Mouse (Mus musculus) kidney, embryonic 15.5 days (tissue): ENCODE measurements around the gene Gcnt2. TPM values are rescaled to one million over a fixed set of nuclear protein-coding genes. Genes with fewer than 3 reads are reported as not detected.

Experiments
- ATAC-seq: fragments of 200-750 bp; cut with Nextera tagmentation; replicated peaks from 2 replicates; pipeline ENCODE4 v1.8.0; 2017; ENCODE audit warnings: moderate TSS enrichment; ENCODE audit not compliant: low FRiP score
- H3K27ac ChIP-seq: fragments of 300-500 bp; sonication (generic); 2 replicates; pipeline ENCODE4 v1.5.1; 2015; ENCODE audit warnings: mild to moderate bottlenecking, inconsistent platforms
- H3K27me3 ChIP-seq: fragments of 300-500 bp; sonication (generic); 2 replicates; pipeline ENCODE4 v1.6.1; 2015; ENCODE audit warnings: inconsistent platforms
- H3K36me3 ChIP-seq: fragments of 300-500 bp; sonication (generic); 2 replicates; pipeline ENCODE4 v1.6.1; 2015; ENCODE audit warnings: inconsistent platforms
- H3K4me1 ChIP-seq: fragments of 300-500 bp; sonication (generic); 2 replicates; pipeline ENCODE4 v1.6.1; 2015; ENCODE audit warnings: inconsistent platforms
- H3K4me2 ChIP-seq: fragments of 300-500 bp; sonication (generic); 2 replicates; pipeline ENCODE4 v1.6.1; 2015; ENCODE audit warnings: moderate library complexity, mild to moderate bottlenecking, inconsistent platforms
- H3K4me3 ChIP-seq: fragments of 300-500 bp; sonication (generic); replicated peaks from 2 replicates; pipeline ENCODE4 v1.5.1; 2015; ENCODE audit warnings: mild to moderate bottlenecking, inconsistent platforms
- H3K9ac ChIP-seq: fragments of 300-500 bp; sonication (generic); 2 replicates; pipeline ENCODE4 v1.6.1; 2015; ENCODE audit warnings: mild to moderate bottlenecking, inconsistent platforms
- H3K9me3 ChIP-seq: fragments of 300-500 bp; sonication (generic); replicated peaks from 2 replicates; pipeline ENCODE4 v1.6.1; 2016; ENCODE audit warnings: inconsistent platforms
- WGBS: fragments of 180-500 bp; shearing (Covaris S2); methylation state at CpG from one replicate; pipeline ENCODE4 v1.1.7; 2015; ENCODE audit warnings: mixed read lengths; 5-methylcytosine and 5-hydroxymethylcytosine counted together
- polyA plus RNA-seq: library from polyadenylated mRNA; unstranded; fragments of >200 nt; fragmentation: Nextera tagmentation; extraction: Ambion mirVana; gene quantifications from 2 replicates; pipeline ENCODE4 v1.2.1, GENCODE M21; 2015

Gene Gcnt2
- polyA plus RNA-seq, 1 experiment from 2014 or later: 5.8 TPM

GRCm38 (mm10) chr13:40955773-40956172, 96.2 kb downstream of the Gcnt2 start:
- Histone ChIP-seq H3K9ac (no peak overlapping the region), H3K36me3 (peaks cover 8% of the 10 kb centered on the region; the same call in 1 of the 2 replicates), H3K9me3 (no peaks in the 10 kb centered on the region), H3K4me2 (no peak overlapping the region), H3K27me3 (no peaks in the 10 kb centered on the region), H3K4me1 (no peaks in the 10 kb centered on the region), H3K4me3 (no peak overlapping the region), H3K27ac (no peak overlapping the region)
- WGBS: 84% methylated on average over 7 of the region's 7 CpGs
- ATAC-seq: no peak

- Histone ChIP-seq H3K4me1 (no peaks in the 10 kb centered on the region), H3K4me2 (no peak overlapping the region), H3K9ac (no peak overlapping the region), H3K27ac (no peak overlapping the region), H3K27me3 (no peaks in the 10 kb centered on the region), H3K36me3 (no peaks in the 10 kb centered on the region), H3K9me3 (no peaks in the 10 kb centered on the region), H3K4me3 (no peak overlapping the region)
- 93% methylated on average over 10 of the region's 10 CpGs for WGBS
- no peak for ATAC-seq
Observed at GRCm38 (mm10) chr13:40967609-40968008, 108.1 kb downstream of the Gcnt2 start.

- ATAC-seq: no peak
- Histone ChIP-seq H3K27ac (no peak overlapping the region), H3K4me3 (no peak overlapping the region), H3K4me1 (no peaks in the 10 kb centered on the region), H3K9ac (no peak overlapping the region), H3K27me3 (no peaks in the 10 kb centered on the region), H3K9me3 (no peaks in the 10 kb centered on the region), H3K36me3 (no peaks in the 10 kb centered on the region), H3K4me2 (no peak overlapping the region)
- 60% methylated on average over 5 of the region's 5 CpGs for WGBS
Observed at GRCm38 (mm10) chr13:40968564-40968963, 109.0 kb downstream of the Gcnt2 start.

- no peaks in the 10 kb centered on the region for H3K27me3 ChIP-seq
- WGBS: 91% methylated on average over 4 of the region's 4 CpGs
Observed at GRCm38 (mm10) chr13:40969761-40970390, 110.3 kb downstream of the Gcnt2 start.

GRCm38 (mm10) chr13:40971261-40971660, 111.7 kb downstream of the Gcnt2 start:
- Histone ChIP-seq H3K27me3 (no peaks in the 10 kb centered on the region), H3K4me1 (no peaks in the 10 kb centered on the region), H3K36me3 (no peaks in the 10 kb centered on the region), H3K4me2 (no peak overlapping the region), H3K4me3 (no peak overlapping the region), H3K27ac (no peak overlapping the region), H3K9ac (no peak overlapping the region), H3K9me3 (no peaks in the 10 kb centered on the region)
- ATAC-seq: no peak
- 83% methylated on average over 5 of the region's 5 CpGs for WGBS

More at GRCm38 (mm10) chr13:40969761-40970390, 110.3 kb downstream of the Gcnt2 start:
- no peaks in the 10 kb centered on the region for H3K9me3 ChIP-seq
- H3K4me2 ChIP-seq: no peak overlapping the region
- ATAC-seq: no peak
- no peak overlapping the region for H3K9ac ChIP-seq
- H3K27ac ChIP-seq: no peak overlapping the region
- H3K4me3 ChIP-seq: no peak overlapping the region
- no peaks in the 10 kb centered on the region for H3K36me3 ChIP-seq
- no peaks in the 10 kb centered on the region for H3K4me1 ChIP-seq

- H3K9me3 ChIP-seq: no peaks in the 10 kb centered on the region
- H3K27ac ChIP-seq: no peak overlapping the region
- ATAC-seq: no peak
- H3K4me2 ChIP-seq: no peak overlapping the region
- H3K9ac ChIP-seq: no peak overlapping the region
- H3K36me3 ChIP-seq: no peaks in the 10 kb centered on the region
- H3K4me3 ChIP-seq: no peak overlapping the region
- WGBS: 79% methylated on average over 2 of the region's 2 CpGs
- H3K4me1 ChIP-seq: no peaks in the 10 kb centered on the region
- H3K27me3 ChIP-seq: no peaks in the 10 kb centered on the region
Observed at GRCm38 (mm10) chr13:40971831-40972230, 112.3 kb downstream of the Gcnt2 start.

GRCm38 (mm10) chr13:40972976-40973375, 113.4 kb downstream of the Gcnt2 start:
- ATAC-seq: no peak
- H3K4me2 ChIP-seq: no peak overlapping the region
- 86% methylated on average over 5 of the region's 5 CpGs for WGBS

GRCm38 (mm10) chr13:40977609-40978008, 118.1 kb downstream of the Gcnt2 start:
- no peak for ATAC-seq
- Histone ChIP-seq H3K36me3 (no peaks in the 10 kb centered on the region), H3K4me1 (no peaks in the 10 kb centered on the region), H3K9me3 (no peaks in the 10 kb centered on the region), H3K27ac (no peak overlapping the region), H3K4me3 (no peak overlapping the region), H3K4me2 (no peak overlapping the region), H3K9ac (no peak overlapping the region), H3K27me3 (no peaks in the 10 kb centered on the region)
- WGBS: 19% methylated on average over 7 of the region's 7 CpGs

More at GRCm38 (mm10) chr13:40972976-40973375, 113.4 kb downstream of the Gcnt2 start:
- no peak overlapping the region for H3K4me3 ChIP-seq
- H3K36me3 ChIP-seq: no peaks in the 10 kb centered on the region
- no peak overlapping the region for H3K9ac ChIP-seq
- no peak overlapping the region for H3K27ac ChIP-seq
- H3K27me3 ChIP-seq: no peaks in the 10 kb centered on the region
- H3K4me1 ChIP-seq: no peaks in the 10 kb centered on the region
- H3K9me3 ChIP-seq: no peaks in the 10 kb centered on the region

GRCm38 (mm10) chr13:40978652-40979051, 119.1 kb downstream of the Gcnt2 start:
- 76% methylated on average over 4 of the region's 4 CpGs for WGBS
- H3K4me1 ChIP-seq: no peaks in the 10 kb centered on the region
- no peak overlapping the region for H3K4me3 ChIP-seq
- no peaks in the 10 kb centered on the region for H3K27me3 ChIP-seq
- no peaks in the 10 kb centered on the region for H3K36me3 ChIP-seq
- H3K9ac ChIP-seq: no peak overlapping the region
- no peak for ATAC-seq
- peak overlapping the region; percentile 10; the same call in 1 of the 2 replicates for H3K27ac ChIP-seq
- no peaks in the 10 kb centered on the region for H3K9me3 ChIP-seq
- H3K4me2 ChIP-seq: no peak overlapping the region

GRCm38 (mm10) chr13:40979321-40979720, 119.8 kb downstream of the Gcnt2 start:
- Histone ChIP-seq H3K4me2 (no peak overlapping the region), H3K27ac (peak overlapping the region; percentile 10; the same call in 1 of the 2 replicates), H3K27me3 (no peaks in the 10 kb centered on the region), H3K9me3 (no peaks in the 10 kb centered on the region), H3K36me3 (no peaks in the 10 kb centered on the region), H3K4me3 (no peak overlapping the region), H3K9ac (no peak overlapping the region), H3K4me1 (no peaks in the 10 kb centered on the region)
- WGBS: 49% methylated on average over 2 of the region's 2 CpGs
- ATAC-seq: no peak

- 85% methylated on average over 1 of the region's 1 CpGs for WGBS
- Histone ChIP-seq H3K27me3 (no peaks in the 10 kb centered on the region), H3K36me3 (no peaks in the 10 kb centered on the region), H3K9me3 (no peaks in the 10 kb centered on the region), H3K4me2 (no peak overlapping the region), H3K4me3 (no peak overlapping the region), H3K27ac (no peak overlapping the region), H3K4me1 (no peaks in the 10 kb centered on the region), H3K9ac (no peak overlapping the region)
- ATAC-seq: no peak
Observed at GRCm38 (mm10) chr13:40982759-40983158, 123.2 kb downstream of the Gcnt2 start.

- Histone ChIP-seq H3K9ac (no peak overlapping the region), H3K36me3 (no peaks in the 10 kb centered on the region), H3K27ac (no peak overlapping the region), H3K4me2 (no peak overlapping the region), H3K9me3 (no peaks in the 10 kb centered on the region), H3K4me3 (no peak overlapping the region), H3K4me1 (no peaks in the 10 kb centered on the region), H3K27me3 (no peaks in the 10 kb centered on the region)
- ATAC-seq: no peak
- WGBS: 92% methylated on average over 5 of the region's 5 CpGs
Observed at GRCm38 (mm10) chr13:40986081-40986480, 126.5 kb downstream of the Gcnt2 start.
